In genomic region chr2:26507481-26507886, GRCm38 (mm10) we compare ENCODE assay signal across 8 mouse cellular contexts. TPM values are rescaled to one million over a fixed set of nuclear protein-coding genes. Genes with fewer than 3 reads are reported as not detected.
DNase-seq lines count a peak whose midpoint lies in the region; ATAC-seq and TF ChIP-seq lines count a peak whose summit lies in the region.

No protein-coding gene starts in this region.

- ATAC-seq in forebrain, embryonic 11.5 days (replicated peaks; ENCODE audit: low FRiP score): no peak
- no peak for ATAC-seq in limb, embryonic 11.5 days (ENCODE audit: insufficient number of reproducible peaks, low FRiP score, low TSS enrichment, low read depth)
- ATAC-seq in midbrain, embryonic 12.5 days (ENCODE audit: low FRiP score, low read depth): no peak

- H3K4me1 ChIP-seq in forebrain, embryonic 11.5 days (replicated peaks; ENCODE audit: control insufficient read depth, insufficient read depth, low read length): peaks cover 29% of the 10 kb centered on the region
- H3K4me1 ChIP-seq in limb, embryonic 11.5 days (ENCODE audit: control insufficient read depth, insufficient read depth, low read length): peaks cover 28% of the 10 kb centered on the region
- peaks cover 48% of the 10 kb centered on the region for H3K4me1 ChIP-seq in midbrain, embryonic 12.5 days

- peak overlapping the region; percentile 70 for H3K27ac ChIP-seq in forebrain, embryonic 11.5 days (ENCODE audit: low read depth, low read length)
- peak overlapping the region; percentile 76 for H3K27ac ChIP-seq in limb, embryonic 11.5 days (replicated peaks; ENCODE audit: low read depth, low read length)
- peak overlapping the region; percentile 58 for H3K27ac ChIP-seq in midbrain, embryonic 12.5 days (replicated peaks)

- TF ChIP-seq CTCF in C2C12 (IDR thresholded peaks at IDR 0.05; ENCODE audit: control insufficient read depth, insufficient read depth, insufficient read length): no peak

- H3K36me3 ChIP-seq in C2C12 (ENCODE audit: control insufficient read depth, insufficient read depth): no peaks in the 10 kb centered on the region
- H3K36me3 ChIP-seq in forebrain, embryonic 11.5 days (ENCODE audit: control insufficient read depth, insufficient read depth, low read length): no peaks in the 10 kb centered on the region
- H3K36me3 ChIP-seq in limb, embryonic 11.5 days (ENCODE audit: control insufficient read depth, insufficient read depth, low read length): no peaks in the 10 kb centered on the region
- no peaks in the 10 kb centered on the region for H3K36me3 ChIP-seq in midbrain, embryonic 12.5 days

- H3ac ChIP-seq in C2C12 (ENCODE audit: control insufficient read depth, insufficient read length, low read depth): no peak overlapping the region

- H3K9me3 ChIP-seq in forebrain, embryonic 11.5 days (ENCODE audit: control insufficient read depth, low read length): no peaks in the 10 kb centered on the region
- no peaks in the 10 kb centered on the region for H3K9me3 ChIP-seq in limb, embryonic 11.5 days (ENCODE audit: control insufficient read depth, low read length)
- no peaks in the 10 kb centered on the region for H3K9me3 ChIP-seq in midbrain, embryonic 12.5 days

- H3K9ac ChIP-seq in forebrain, embryonic 11.5 days (ENCODE audit: low read length): peak overlapping the region; percentile 41
- peak overlapping the region; percentile 55 for H3K9ac ChIP-seq in limb, embryonic 11.5 days (ENCODE audit: low read length)
- H3K9ac ChIP-seq in midbrain, embryonic 12.5 days (replicated peaks): no peak overlapping the region

- H3K27me3 ChIP-seq in C2C12 (ENCODE audit: control insufficient read depth, insufficient read depth, insufficient read length): no peaks in the 10 kb centered on the region
- no peaks in the 10 kb centered on the region for H3K27me3 ChIP-seq in forebrain, embryonic 11.5 days (ENCODE audit: control insufficient read depth, insufficient read depth, low read length)
- no peaks in the 10 kb centered on the region for H3K27me3 ChIP-seq in limb, embryonic 11.5 days (ENCODE audit: control insufficient read depth, insufficient read depth, low read length)
- H3K27me3 ChIP-seq in midbrain, embryonic 12.5 days: peaks cover 35% of the 10 kb centered on the region

- H3K79me3 ChIP-seq in C2C12 (ENCODE audit: low read depth): no peaks in the 10 kb centered on the region

- no peaks in the 10 kb centered on the region for H3K79me2 ChIP-seq in C2C12 (ENCODE audit: control insufficient read depth, insufficient read depth)

- intact Hi-C loops in heart, postnatal 36 days (cut with DNase I): no loop called here

- WGBS in forebrain, embryonic 11.5 days: under 1% methylated on average over 7 of the region's 7 CpGs
- 3% methylated on average over 7 of the region's 7 CpGs for WGBS in limb, embryonic 11.5 days
- under 1% methylated on average over 7 of the region's 7 CpGs for WGBS in midbrain, embryonic 12.5 days

- H3K4me2 ChIP-seq in forebrain, embryonic 11.5 days (ENCODE audit: low read depth, low read length, severe bottlenecking): no peak overlapping the region
- H3K4me2 ChIP-seq in limb, embryonic 11.5 days (ENCODE audit: low read depth, severe bottlenecking): no peak overlapping the region
- no peak overlapping the region; the same call in 1 of the 2 replicates for H3K4me2 ChIP-seq in midbrain, embryonic 12.5 days (replicated peaks)

- DNase-seq in R1 (ENCODE audit: low read depth, low spot score): peak; percentile 83
- DNase-seq in forebrain, embryonic 11.5 days (ENCODE audit: low spot score): peak; percentile 73
- peak; percentile 75 to 76 for DNase-seq in heart, postnatal 36 days
- peak; percentile 72 for DNase-seq in limb, embryonic 11.5 days (ENCODE audit: low spot score)
- peak; percentile 83 for DNase-seq in thymus, postnatal 4 days
- DNase-seq in right cerebral cortex, postnatal 25 days: no peak

- H3K4me3 ChIP-seq in C2C12 (ENCODE audit: insufficient read depth, poor library complexity, severe bottlenecking): no peak overlapping the region
- no peak overlapping the region for H3K4me3 ChIP-seq in forebrain, embryonic 11.5 days (ENCODE audit: low read depth, low read length)
- no peak overlapping the region for H3K4me3 ChIP-seq in limb, embryonic 11.5 days (ENCODE audit: low read depth, low read length)
- H3K4me3 ChIP-seq in midbrain, embryonic 12.5 days: no peak overlapping the region

TF ChIP-seq in C2C12, 6 proteins besides CTCF, POLR2A, EP300 and RAD21:
- TF ChIP-seq MAX (IDR thresholded peaks at IDR 0.05) (peak; percentile 20), USF1 (IDR thresholded peaks at IDR 0.05; ENCODE audit: low read depth) (no peak), MYOD1 (IDR thresholded peaks at IDR 0.05; ENCODE audit: control insufficient read depth, insufficient read length, low read depth) (no peak), FOSL1 (IDR thresholded peaks at IDR 0.05; ENCODE audit: insufficient read depth, low read length, poor library complexity, severe bottlenecking) (peak; percentile 37), CEBPB (IDR thresholded peaks at IDR 0.05; ENCODE audit: low read depth) (no peak), MYOG (IDR thresholded peaks at IDR 0.05; ENCODE audit: control insufficient read depth, extremely low read depth, insufficient read length) (no peak)
TF ChIP-seq in C2C12: peak in this region for 2.

RNA-seq across cellular contexts. Expression of gene Notch1, which starts 9.0 kb away (rescaled TPM):
- polyA plus RNA-seq in C2C12 (2012; fragmentation: generic; extraction: Trizol): 4.5 TPM
- 68.3 and 70.9 TPM in 2 replicates for polyA plus RNA-seq in forebrain, embryonic 11.5 days (2014; fragmentation: Nextera tagmentation; extraction: Ambion mirVana)
- total RNA-seq in heart, postnatal 36 days (2021): 10 to 100 TPM; 29.5 to 34.0 TPM
- 14.5 and 15.0 TPM in 2 replicates for polyA plus RNA-seq in limb, embryonic 11.5 days (2014; fragmentation: Nextera tagmentation; extraction: Ambion mirVana)
- 53.5 and 56.2 TPM in 2 replicates for polyA plus RNA-seq in midbrain, embryonic 12.5 days (2016; fragmentation: Nextera tagmentation; extraction: Ambion mirVana)
